Comparison of ENCODE assay signal across 8 mouse cellular contexts in genomic region chr13:23299999-23300341, GRCm38 (mm10). TPM values are rescaled to one million over a fixed set of nuclear protein-coding genes. Genes with fewer than 3 reads are reported as not detected.
DNase-seq lines count a peak whose midpoint lies in the region; ATAC-seq and TF ChIP-seq lines count a peak whose summit lies in the region.

No protein-coding gene starts in this region.

- H3K27me3 ChIP-seq in forebrain, embryonic 10.5 days (ENCODE audit: poor library complexity, severe bottlenecking): no peaks in the 10 kb centered on the region
- H3K27me3 ChIP-seq in intestine, postnatal 0 days (replicated peaks; ENCODE audit: control insufficient read depth, insufficient read depth, low read length): no peaks in the 10 kb centered on the region
- no peaks in the 10 kb centered on the region for H3K27me3 ChIP-seq in liver, postnatal 0 days (ENCODE audit: insufficient read depth, low read length)

- no peak for TF ChIP-seq EP300 in liver, postnatal 0 days (IDR thresholded peaks at IDR 0.05; ENCODE audit: low read depth)

- no peak overlapping the region for H3K9ac ChIP-seq in intestine, postnatal 0 days (ENCODE audit: low read depth, low read length)
- no peak overlapping the region for H3K9ac ChIP-seq in liver, postnatal 0 days (replicated peaks)

- peak overlapping the region; percentile 61 for H3K4me2 ChIP-seq in intestine, postnatal 0 days (replicated peaks; ENCODE audit: low read depth)
- H3K4me2 ChIP-seq in liver, postnatal 0 days (ENCODE audit: low read depth, low read length): peak overlapping the region; percentile 70

- under 1% methylated on average over 13 of the region's 13 CpGs for WGBS in forebrain, embryonic 10.5 days
- WGBS in intestine, postnatal 0 days: 3% methylated on average over 13 of the region's 13 CpGs
- WGBS in liver, postnatal 0 days (ENCODE audit: insufficient replicate concordance): 1% methylated on average over 13 of the region's 13 CpGs

- H3K4me1 ChIP-seq in forebrain, embryonic 10.5 days: peaks cover 26% of the 10 kb centered on the region
- no peaks in the 10 kb centered on the region for H3K4me1 ChIP-seq in intestine, postnatal 0 days (replicated peaks; ENCODE audit: control insufficient read depth, insufficient read depth, low read length)
- H3K4me1 ChIP-seq in liver, postnatal 0 days (ENCODE audit: insufficient read depth): 0 out of 2 replicates have a peak, but pooled peaks cover 4% of the 10 kb centered on the region

- TF ChIP-seq CTCF in intestine, postnatal 0 days (IDR thresholded peaks at IDR 0.05; ENCODE audit: low read depth): no peak
- no peak for TF ChIP-seq CTCF in liver, postnatal 0 days (IDR thresholded peaks at IDR 0.05; ENCODE audit: low read depth)

- H3K4me3 ChIP-seq in forebrain, embryonic 10.5 days: peak overlapping the region; percentile 61
- peak overlapping the region; percentile 39 for H3K4me3 ChIP-seq in intestine, postnatal 0 days (ENCODE audit: low read depth, low read length)
- H3K4me3 ChIP-seq in liver, postnatal 0 days (ENCODE audit: low read depth, low read length): peak overlapping the region; percentile 26

- H3K36me3 ChIP-seq in forebrain, embryonic 10.5 days (replicated peaks): no peaks in the 10 kb centered on the region
- H3K36me3 ChIP-seq in intestine, postnatal 0 days (ENCODE audit: control insufficient read depth, insufficient read depth): no peaks in the 10 kb centered on the region
- H3K36me3 ChIP-seq in liver, postnatal 0 days (replicated peaks; ENCODE audit: insufficient read depth, low read length): no peaks in the 10 kb centered on the region

- H3K27ac ChIP-seq in forebrain, embryonic 10.5 days: peak overlapping the region; percentile 80
- H3K27ac ChIP-seq in intestine, postnatal 0 days (ENCODE audit: low read depth, low read length): no peak overlapping the region
- no peak overlapping the region for H3K27ac ChIP-seq in liver, postnatal 0 days (ENCODE audit: low read depth)

- ATAC-seq in intestine, postnatal 0 days: no peak
- no peak for ATAC-seq in liver, postnatal 0 days

- DNase-seq in layer of hippocampus, adult 11-12 months (ENCODE audit: low spot score): peak; percentile 53
- no peak for DNase-seq in layer of hippocampus, adult 9-11 months
- DNase-seq in ZHBTc4 (ENCODE audit: low read depth, low spot score): peak; percentile 91
- peak; percentile 85 for DNase-seq in forebrain, embryonic 10.5 days (ENCODE audit: extremely low spot score, low spot score)
- DNase-seq in liver, postnatal 0 days: peak; percentile 48
- peak; percentile 68 for DNase-seq in right cerebral cortex, adult 18-20 months
- DNase-seq in B cell, adult 2 months: no peak

- no peaks in the 10 kb centered on the region for H3K9me3 ChIP-seq in forebrain, embryonic 10.5 days
- no peaks in the 10 kb centered on the region for H3K9me3 ChIP-seq in intestine, postnatal 0 days (ENCODE audit: control insufficient read depth)
- H3K9me3 ChIP-seq in liver, postnatal 0 days (ENCODE audit: low read length): no peaks in the 10 kb centered on the region

RNA-seq across cellular contexts. Expression of gene Vmn1r223, which starts 53.0 kb away (rescaled TPM):
- not detected in 2 replicates for polyA plus RNA-seq in forebrain, embryonic 10.5 days (2016; fragmentation: Nextera tagmentation; extraction: Ambion mirVana)
- polyA plus RNA-seq in intestine, postnatal 0 days (2015; fragmentation: Nextera tagmentation; extraction: Ambion mirVana): not detected in 2 replicates
- not detected in 2 replicates for polyA plus RNA-seq in liver, postnatal 0 days (2015; fragmentation: Nextera tagmentation; extraction: Ambion mirVana)

Comparison
In these comparisons a context has a peak if more than half of its experiments do, and no peak if none do; other contexts are left out.
1. DNase-seq: peak in layer of hippocampus, adult 11-12 months (single experiment), ZHBTc4 (single experiment), forebrain, embryonic 10.5 days (single experiment), liver, postnatal 0 days (single experiment) and right cerebral cortex, adult 18-20 months (single experiment); none in layer of hippocampus, adult 9-11 months (single experiment) and B cell, adult 2 months (0 of 2).
2. Peak in every context shown above with its lines, with median percentiles within 50 percentile points of each other: H3K4me3 ChIP-seq.